Mouse (Mus musculus): ENCODE data around the gene Dock9. TPM values are rescaled to one million over a fixed set of nuclear protein-coding genes. Genes with fewer than 3 reads are reported as not detected.
"Not testable (repeated sequence)": the region's sequence is repeated elsewhere in the genome, so short reads cannot be mapped to it uniquely, and the experiment has no call there.

Dock9 gene
- polyA plus RNA-seq, 1 experiment from 2014 or later: 4.2 TPM

GRCm38 (mm10) chr14:121634736-121635430, 162.8 kb downstream of the Dock9 start:
- H3K36me3 ChIP-seq (ENCODE audit: control insufficient read depth, insufficient read depth, low read length): no peaks in the 10 kb centered on the region
- H3K27ac ChIP-seq (ENCODE audit: low read depth, low read length): no peak overlapping the region
- H3K27me3 ChIP-seq (ENCODE audit: control insufficient read depth, insufficient read depth, low read length): no peaks in the 10 kb centered on the region
- DNase-seq (ENCODE audit: low spot score): no peak
- H3K4me1 ChIP-seq (replicated peaks; ENCODE audit: control insufficient read depth, insufficient read depth, low read length): no peaks in the 10 kb centered on the region
- no peak for ATAC-seq (replicated peaks; ENCODE audit: low FRiP score)
- WGBS: 90% methylated on average over 11 of the region's 11 CpGs
- H3K4me3 ChIP-seq (ENCODE audit: low read depth, low read length): no peak overlapping the region
- no peaks in the 10 kb centered on the region for H3K9me3 ChIP-seq (ENCODE audit: control insufficient read depth, low read length)
- H3K9ac ChIP-seq (ENCODE audit: low read length): no peak overlapping the region
- no peak overlapping the region for H3K4me2 ChIP-seq (ENCODE audit: low read depth, low read length, severe bottlenecking)

DNA sequence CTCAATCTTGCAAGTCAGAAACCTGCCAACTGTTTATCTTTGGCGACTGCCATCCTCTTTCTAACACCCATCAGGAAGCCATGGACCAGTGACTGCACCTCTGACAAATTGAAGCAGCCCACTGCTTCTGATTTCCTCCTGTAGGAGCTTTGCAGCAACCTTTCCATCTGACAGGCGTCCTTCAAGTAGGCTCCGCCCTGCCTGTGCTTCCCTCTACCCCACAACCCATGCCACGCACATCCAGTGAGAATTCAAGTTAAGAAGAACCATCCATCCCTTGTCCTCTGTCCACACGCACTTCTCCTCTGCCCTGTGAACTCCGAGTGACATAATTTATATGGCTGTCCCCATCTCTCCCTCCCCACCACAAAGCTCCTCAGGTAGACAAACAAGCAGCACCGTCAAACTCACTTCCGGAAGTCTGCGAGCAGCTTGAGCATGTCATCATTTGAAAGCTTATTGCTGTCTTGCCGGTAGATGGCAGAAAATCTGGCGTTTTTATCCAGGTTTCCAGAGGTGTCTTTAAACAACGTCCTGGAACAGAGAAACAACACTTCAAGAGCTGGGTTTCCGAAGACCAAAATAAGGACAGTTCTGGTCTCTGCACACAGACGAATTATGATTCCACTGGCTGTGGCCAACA, 163.4 kb downstream of the Dock9 start:
- ATAC-seq (replicated peaks; ENCODE audit: low FRiP score) (no peak), DNase-seq (ENCODE audit: low spot score) (no peak)
- Histone ChIP-seq H3K27ac (ENCODE audit: low read depth, low read length) (no peak overlapping the region), H3K9me3 (ENCODE audit: control insufficient read depth, low read length) (no peaks in the 10 kb centered on the region), H3K4me3 (ENCODE audit: low read depth, low read length) (no peak overlapping the region), H3K4me2 (ENCODE audit: low read depth, low read length, severe bottlenecking) (no peak overlapping the region), H3K4me1 (replicated peaks; ENCODE audit: control insufficient read depth, insufficient read depth, low read length) (no peaks in the 10 kb centered on the region), H3K9ac (ENCODE audit: low read length) (no peak overlapping the region), H3K27me3 (ENCODE audit: control insufficient read depth, insufficient read depth, low read length) (no peaks in the 10 kb centered on the region), H3K36me3 (ENCODE audit: control insufficient read depth, insufficient read depth, low read length) (no peaks in the 10 kb centered on the region)
- 85% methylated on average over 14 of the region's 14 CpGs for WGBS

DNA sequence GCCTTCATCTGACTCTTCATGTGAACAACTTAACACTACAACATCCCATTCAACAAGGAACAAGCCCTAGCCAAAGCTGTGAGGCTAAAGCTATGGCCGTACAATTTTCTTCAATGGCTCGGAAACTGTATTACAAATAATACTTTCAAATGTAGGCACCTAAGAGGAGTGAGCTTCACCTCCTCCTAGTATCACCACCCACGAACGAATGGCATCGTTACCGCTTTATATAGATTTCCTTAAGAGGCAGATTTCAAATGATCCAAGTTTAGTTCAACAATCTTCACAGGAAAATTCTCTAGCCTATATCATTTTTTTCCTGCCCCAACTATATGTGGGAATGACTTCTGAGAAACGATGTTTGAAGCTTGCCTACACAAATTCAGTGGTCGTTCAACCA, 165.7 kb downstream of the Dock9 start:
- H3K27ac ChIP-seq (ENCODE audit: low read depth, low read length): no peak overlapping the region
- no peak overlapping the region for H3K4me3 ChIP-seq (ENCODE audit: low read depth, low read length)
- no peak for ATAC-seq (replicated peaks; ENCODE audit: low FRiP score)
- H3K9me3 ChIP-seq (ENCODE audit: control insufficient read depth, low read length): no peaks in the 10 kb centered on the region
- 96% methylated on average over 8 of the region's 8 CpGs for WGBS
- H3K27me3 ChIP-seq (ENCODE audit: control insufficient read depth, insufficient read depth, low read length): no peaks in the 10 kb centered on the region
- DNase-seq (ENCODE audit: low spot score): no peak
- no peak overlapping the region for H3K9ac ChIP-seq (ENCODE audit: low read length)
- H3K4me1 ChIP-seq (replicated peaks; ENCODE audit: control insufficient read depth, insufficient read depth, low read length): no peaks in the 10 kb centered on the region
- H3K36me3 ChIP-seq (ENCODE audit: control insufficient read depth, insufficient read depth, low read length): no peaks in the 10 kb centered on the region
- H3K4me2 ChIP-seq (ENCODE audit: low read depth, low read length, severe bottlenecking): no peak overlapping the region

DNA sequence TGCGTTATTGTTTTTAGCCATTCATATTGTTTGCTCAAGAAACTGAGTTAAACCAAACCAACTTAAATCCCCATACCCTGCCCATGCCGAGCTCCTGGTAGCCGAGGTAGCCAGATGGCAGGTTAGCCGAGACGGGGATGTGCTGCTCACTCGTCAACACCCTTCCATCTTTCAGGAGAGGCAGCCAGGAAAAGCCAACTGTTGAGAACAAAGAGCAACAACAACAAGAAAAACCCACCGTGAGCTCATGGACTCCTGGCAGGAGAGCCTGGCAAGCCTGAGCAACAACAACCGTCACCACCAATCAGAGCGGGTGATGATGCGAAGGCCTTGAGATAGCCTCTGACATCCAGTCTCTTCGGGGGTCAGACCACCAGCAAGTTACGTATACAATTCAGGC, 170.9 kb downstream of the Dock9 start:
- Histone ChIP-seq H3K4me1 (replicated peaks; ENCODE audit: control insufficient read depth, insufficient read depth, low read length) (no peaks in the 10 kb centered on the region), H3K36me3 (ENCODE audit: control insufficient read depth, insufficient read depth, low read length) (no peaks in the 10 kb centered on the region), H3K4me2 (ENCODE audit: low read depth, low read length, severe bottlenecking) (no peak overlapping the region), H3K27me3 (ENCODE audit: control insufficient read depth, insufficient read depth, low read length) (no peaks in the 10 kb centered on the region), H3K9me3 (ENCODE audit: control insufficient read depth, low read length) (no peaks in the 10 kb centered on the region), H3K4me3 (ENCODE audit: low read depth, low read length) (no peak overlapping the region), H3K27ac (ENCODE audit: low read depth, low read length) (no peak overlapping the region), H3K9ac (ENCODE audit: low read length) (no peak overlapping the region)
- 94% methylated on average over 12 of the region's 12 CpGs for WGBS
- ATAC-seq (replicated peaks; ENCODE audit: low FRiP score): no peak
- no peak for DNase-seq (ENCODE audit: low spot score)

DNA sequence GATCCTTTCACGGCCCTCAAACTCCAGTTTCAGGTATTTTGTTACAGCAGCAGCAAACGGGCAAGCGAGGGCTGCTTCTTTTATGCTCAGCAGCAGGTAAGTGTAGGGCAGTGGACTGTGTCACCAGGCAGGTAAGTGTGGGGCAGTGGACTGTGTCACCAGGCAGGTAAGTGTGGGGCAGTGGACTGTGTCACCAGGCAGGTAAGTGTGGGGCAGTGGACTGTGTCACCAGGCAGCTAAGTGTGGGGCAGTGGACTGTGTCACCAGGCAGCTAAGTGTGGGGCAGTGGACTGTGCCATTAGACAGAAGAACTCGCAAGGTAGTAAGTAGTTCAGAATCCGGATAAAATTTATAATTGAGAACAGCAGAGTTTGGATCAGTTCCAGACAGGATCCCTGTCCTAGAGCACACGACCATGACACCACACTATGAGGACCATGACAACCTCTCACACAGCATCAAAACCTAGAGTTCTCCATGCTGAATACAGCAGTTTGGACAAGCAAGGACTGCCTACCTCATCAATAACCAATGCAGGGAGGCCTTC, 173.6 kb downstream of the Dock9 start:
- H3K9me3 ChIP-seq (ENCODE audit: control insufficient read depth, low read length); H3K4me1 ChIP-seq (replicated peaks; ENCODE audit: control insufficient read depth, insufficient read depth, low read length); DNase-seq (ENCODE audit: low spot score); H3K9ac ChIP-seq (ENCODE audit: low read length); H3K36me3 ChIP-seq (ENCODE audit: control insufficient read depth, insufficient read depth, low read length); H3K27me3 ChIP-seq (ENCODE audit: control insufficient read depth, insufficient read depth, low read length); ATAC-seq (replicated peaks; ENCODE audit: low FRiP score); H3K27ac ChIP-seq (ENCODE audit: low read depth, low read length); H3K4me3 ChIP-seq (ENCODE audit: low read depth, low read length); H3K4me2 ChIP-seq (ENCODE audit: low read depth, low read length, severe bottlenecking): not testable (repeated sequence)
- WGBS: 91% methylated on average over 6 of the region's 6 CpGs

DNA sequence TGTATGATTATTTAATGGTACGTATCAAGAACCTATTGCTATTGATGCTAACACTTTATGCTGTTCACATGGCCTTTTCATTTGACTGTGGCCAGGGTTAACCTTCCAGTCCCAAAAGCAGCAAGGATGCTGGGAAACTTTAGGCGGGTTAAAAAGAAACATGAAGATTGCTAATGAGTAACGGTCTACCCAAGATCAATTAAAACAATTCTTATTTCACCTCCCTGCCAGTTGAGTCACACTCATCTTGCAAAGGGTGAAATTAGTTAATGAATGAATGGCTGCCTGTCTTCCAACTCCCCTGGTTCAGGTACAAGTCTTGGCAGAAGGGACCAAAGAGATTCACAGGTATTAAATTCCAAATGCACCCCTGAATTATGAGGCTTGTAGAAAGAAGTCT, 175.8 kb downstream of the Dock9 start:
- no peak for ATAC-seq (replicated peaks; ENCODE audit: low FRiP score)
- no peak overlapping the region for H3K4me2 ChIP-seq (ENCODE audit: low read depth, low read length, severe bottlenecking)
- H3K9ac ChIP-seq (ENCODE audit: low read length): no peak overlapping the region
- H3K4me1 ChIP-seq (replicated peaks; ENCODE audit: control insufficient read depth, insufficient read depth, low read length): no peaks in the 10 kb centered on the region
- H3K4me3 ChIP-seq (ENCODE audit: low read depth, low read length): no peak overlapping the region
- H3K27ac ChIP-seq (ENCODE audit: low read depth, low read length): no peak overlapping the region
- no peaks in the 10 kb centered on the region for H3K27me3 ChIP-seq (ENCODE audit: control insufficient read depth, insufficient read depth, low read length)
- H3K36me3 ChIP-seq (ENCODE audit: control insufficient read depth, insufficient read depth, low read length): no peaks in the 10 kb centered on the region
- no peaks in the 10 kb centered on the region for H3K9me3 ChIP-seq (ENCODE audit: control insufficient read depth, low read length)
- no peak for DNase-seq (ENCODE audit: low spot score)
- WGBS: 91% methylated on average over 3 of the region's 3 CpGs

DNA sequence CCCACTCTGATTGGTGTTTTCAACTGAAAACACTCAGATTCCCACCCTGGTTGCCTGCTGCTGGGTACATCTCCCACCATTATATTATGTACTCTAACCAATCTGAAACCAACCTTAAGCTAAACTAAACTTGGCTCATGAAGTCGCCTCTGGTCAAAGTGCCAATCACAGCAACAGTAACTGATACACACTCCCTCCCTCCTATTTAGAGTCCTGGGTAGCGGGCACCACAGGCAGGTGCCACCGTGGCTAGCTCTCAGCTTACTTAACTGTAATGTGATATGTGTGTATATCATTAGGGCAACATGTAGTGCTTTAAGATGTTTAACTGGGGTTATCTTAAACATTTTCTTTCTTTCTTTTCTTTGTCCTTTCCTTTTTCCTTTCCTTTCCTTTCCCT, 177.1 kb downstream of the Dock9 start:
- H3K36me3 ChIP-seq (ENCODE audit: control insufficient read depth, insufficient read depth, low read length): no peaks in the 10 kb centered on the region
- H3K9me3 ChIP-seq (ENCODE audit: control insufficient read depth, low read length): no peaks in the 10 kb centered on the region
- ATAC-seq (replicated peaks; ENCODE audit: low FRiP score): no peak
- no peak overlapping the region for H3K4me3 ChIP-seq (ENCODE audit: low read depth, low read length)
- no peaks in the 10 kb centered on the region for H3K4me1 ChIP-seq (replicated peaks; ENCODE audit: control insufficient read depth, insufficient read depth, low read length)
- no peak for DNase-seq (ENCODE audit: low spot score)
- H3K27me3 ChIP-seq (ENCODE audit: control insufficient read depth, insufficient read depth, low read length): no peaks in the 10 kb centered on the region
- no peak overlapping the region for H3K9ac ChIP-seq (ENCODE audit: low read length)
- 94% methylated on average over 3 of the region's 3 CpGs for WGBS
- no peak overlapping the region for H3K27ac ChIP-seq (ENCODE audit: low read depth, low read length)
- no peak overlapping the region for H3K4me2 ChIP-seq (ENCODE audit: low read depth, low read length, severe bottlenecking)

DNA sequence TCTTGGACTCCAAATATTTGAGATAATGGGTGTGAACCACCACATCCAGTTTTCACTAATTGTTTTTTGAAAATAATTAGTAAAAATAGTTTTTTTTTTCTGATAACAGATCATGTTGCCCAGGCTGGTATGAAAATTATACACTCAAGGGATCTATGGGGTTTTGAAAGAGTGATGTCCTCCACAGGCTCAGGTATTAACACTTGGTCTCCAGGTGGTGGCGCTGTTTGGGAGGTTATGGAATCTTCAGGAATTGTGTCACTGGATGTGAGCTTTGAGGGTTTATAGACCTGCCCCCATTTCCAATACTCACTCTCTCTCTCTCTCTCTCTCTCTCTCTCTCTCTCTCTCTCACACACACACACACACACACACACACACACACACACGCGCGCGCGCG, 177.5 kb downstream of the Dock9 start:
- DNase-seq (ENCODE audit: low spot score) (no peak), ATAC-seq (replicated peaks; ENCODE audit: low FRiP score) (no peak)
- WGBS: 100% methylated on average over 7 of the region's 7 CpGs
- H3K27ac ChIP-seq (ENCODE audit: low read depth, low read length): no peak overlapping the region
- H3K27me3 ChIP-seq (ENCODE audit: control insufficient read depth, insufficient read depth, low read length): no peaks in the 10 kb centered on the region
- H3K4me2 ChIP-seq (ENCODE audit: low read depth, low read length, severe bottlenecking): no peak overlapping the region
- no peaks in the 10 kb centered on the region for H3K4me1 ChIP-seq (replicated peaks; ENCODE audit: control insufficient read depth, insufficient read depth, low read length)
- no peak overlapping the region for H3K9ac ChIP-seq (ENCODE audit: low read length)
- no peak overlapping the region for H3K4me3 ChIP-seq (ENCODE audit: low read depth, low read length)
- no peaks in the 10 kb centered on the region for H3K9me3 ChIP-seq (ENCODE audit: control insufficient read depth, low read length)
- H3K36me3 ChIP-seq (ENCODE audit: control insufficient read depth, insufficient read depth, low read length): no peaks in the 10 kb centered on the region

Data from forebrain, embryonic 11.5 days (tissue).